Mouse (Mus musculus) forebrain, embryonic 11.5 days (tissue): Measurements from ENCODE around the gene Babam1. TPM values are rescaled to one million over a fixed set of nuclear protein-coding genes. Genes with fewer than 3 reads are reported as not detected.

Experiments
- ATAC-seq: fragments of 200-750 bp; cut with Nextera tagmentation; replicated peaks from 2 replicates; pipeline ENCODE4 v1.8.0; 2017; ENCODE audit warnings: moderate TSS enrichment; ENCODE audit not compliant: low FRiP score
- DNase-seq: peaks from one replicate; pipeline ENCODE4 v3.0.0-alpha.2; 2017; ENCODE audit warnings: low spot score
- H3K27ac ChIP-seq: fragments of 300-500 bp; sonication (generic); 2 replicates; pipeline ENCODE4 v1.5.1; 2014; ENCODE audit warnings: low read depth, low read length
- H3K27me3 ChIP-seq: fragments of 300-500 bp; sonication (generic); 2 replicates; pipeline ENCODE4 v1.6.1; 2014; ENCODE audit warnings: mild to moderate bottlenecking, low read length, mixed read lengths; ENCODE audit not compliant: control insufficient read depth, insufficient read depth
- H3K36me3 ChIP-seq: fragments of 300-500 bp; sonication (generic); 2 replicates; pipeline ENCODE4 v1.6.1; 2014; ENCODE audit warnings: mild to moderate bottlenecking, low read length, moderate library complexity, mixed read lengths; ENCODE audit not compliant: control insufficient read depth, insufficient read depth
- H3K4me1 ChIP-seq: fragments of 300-500 bp; sonication (generic); replicated peaks from 2 replicates; pipeline ENCODE4 v1.6.1; 2014; ENCODE audit warnings: low read length, mixed read lengths; ENCODE audit not compliant: control insufficient read depth, insufficient read depth
- H3K4me2 ChIP-seq: fragments of 300-500 bp; sonication (generic); 2 replicates; pipeline ENCODE4 v1.6.1; 2014; ENCODE audit warnings: low read depth, mild to moderate bottlenecking, low read length, moderate library complexity, mixed read lengths; ENCODE audit not compliant: severe bottlenecking
- H3K4me3 ChIP-seq: fragments of 300-500 bp; sonication (generic); 2 replicates; pipeline ENCODE4 v1.5.1; 2014; ENCODE audit warnings: low read depth, low read length
- H3K9ac ChIP-seq: fragments of 300-500 bp; sonication (generic); 2 replicates; pipeline ENCODE4 v1.6.1; 2014; ENCODE audit warnings: low read length
- H3K9me3 ChIP-seq: fragments of 300-500 bp; sonication (generic); 2 replicates; pipeline ENCODE4 v1.6.1; 2016; ENCODE audit warnings: low read length, mixed read lengths; ENCODE audit not compliant: control insufficient read depth
- WGBS: fragments of 180-500 bp; shearing (Covaris S2); extraction: QIAGEN DNeasy Blood & Tissue Kit; methylation state at CpG from one replicate; pipeline ENCODE4 v1.1.7; 2014; 5-methylcytosine and 5-hydroxymethylcytosine counted together
- polyA plus RNA-seq: library from polyadenylated mRNA; unstranded; fragments of >200 nt; fragmentation: Nextera tagmentation; extraction: Ambion mirVana; gene quantifications from 2 replicates; pipeline ENCODE4 v1.2.1, GENCODE M21; 2014

The Babam1 gene
- polyA plus RNA-seq, 1 experiment from 2014 or later: 106 TPM

DNA sequence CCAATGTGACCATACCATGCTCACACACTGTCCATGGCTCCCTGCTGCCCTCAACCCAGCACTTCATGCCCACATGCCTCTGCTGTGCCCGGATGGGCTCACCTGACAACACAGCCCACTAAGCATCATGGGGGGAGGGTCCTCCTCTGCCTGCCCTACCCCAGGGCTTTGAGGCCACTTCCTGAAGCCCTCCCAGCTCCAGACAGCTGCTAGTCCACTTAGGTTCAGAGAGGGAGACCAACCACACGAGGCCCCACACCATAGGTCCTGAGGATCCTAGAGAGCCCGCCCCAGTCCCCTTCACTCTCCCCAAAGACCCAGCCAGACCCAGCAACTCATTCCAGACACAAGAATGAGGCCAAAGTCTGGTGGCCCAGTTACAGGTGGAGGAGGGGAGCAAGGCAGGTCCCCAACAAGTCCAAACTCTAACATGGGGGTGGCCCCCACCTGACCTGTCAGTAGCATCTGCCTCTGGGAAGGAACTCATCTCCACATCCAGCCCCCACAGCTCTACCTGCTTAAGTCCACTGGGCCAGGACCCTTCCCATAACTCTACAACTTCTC, 17.1 kb upstream of the Babam1 start:
- H3K4me1 ChIP-seq: peaks cover 49% of the 10 kb centered on the region
- H3K4me3 ChIP-seq: peak overlapping the region; percentile 88
- no peaks in the 10 kb centered on the region; the same call in 1 of the 2 replicates for H3K36me3 ChIP-seq
- H3K9ac ChIP-seq: peak overlapping the region; percentile 91
- no peaks in the 10 kb centered on the region for H3K27me3 ChIP-seq
- peak overlapping the region; percentile 98 for H3K4me2 ChIP-seq
- WGBS: 34% methylated on average over 3 of the region's 3 CpGs
- no peak for ATAC-seq
- H3K9me3 ChIP-seq: no peaks in the 10 kb centered on the region
- no peak for DNase-seq
- no peak overlapping the region for H3K27ac ChIP-seq

DNA sequence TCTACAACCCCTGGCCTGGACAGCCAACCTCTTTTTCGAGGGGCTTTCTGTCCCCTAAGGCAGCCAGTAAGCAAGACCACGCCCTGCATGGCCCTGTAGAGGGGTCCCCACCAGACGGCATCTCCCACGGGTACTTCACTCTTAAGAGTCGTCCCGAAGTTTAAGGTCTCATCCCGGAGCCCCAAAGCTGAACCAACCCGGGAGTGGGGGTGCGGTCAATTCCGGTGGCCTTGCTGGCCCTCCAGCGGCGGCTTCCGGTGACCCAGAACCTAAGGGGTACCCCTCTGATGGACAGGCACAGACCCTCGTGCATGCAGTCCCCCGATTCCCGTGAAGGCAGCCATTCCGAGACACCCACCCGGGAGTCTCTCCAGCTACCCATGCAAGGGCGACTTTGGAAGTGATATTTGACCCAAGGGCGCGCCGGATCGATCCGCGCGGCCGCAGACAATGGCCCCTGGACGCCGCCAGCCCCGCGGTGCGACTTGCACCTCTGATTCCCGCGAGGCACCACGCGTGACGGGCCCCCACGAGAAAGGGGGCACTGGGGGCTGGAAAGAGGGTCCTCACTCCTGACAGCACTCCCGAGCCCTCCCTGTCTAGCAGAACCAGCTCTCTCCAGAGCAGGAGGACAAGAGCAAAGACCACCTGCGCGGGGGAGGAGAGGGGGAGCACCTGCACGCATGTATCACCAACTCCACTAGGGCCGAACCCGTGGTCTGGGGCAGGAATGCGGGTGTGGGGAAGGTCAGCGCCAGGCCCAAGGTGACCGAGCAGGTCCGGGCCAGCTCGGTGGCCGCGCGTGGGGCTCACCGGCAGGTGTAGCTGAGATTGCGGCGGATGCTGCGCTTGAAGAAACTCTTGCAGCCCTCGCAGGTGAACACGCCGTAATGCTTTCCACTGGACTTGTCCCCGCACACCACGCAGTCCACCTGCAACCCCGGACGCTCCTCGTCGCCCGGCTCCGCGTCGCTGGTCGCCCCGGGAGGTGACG, 16.2 kb upstream of the Babam1 start:
- 1% methylated on average over 72 of the region's 72 CpGs for WGBS
- Histone ChIP-seq H3K9me3 (no peaks in the 10 kb centered on the region), H3K9ac (peak overlapping the region; percentile 91), H3K27ac (no peak overlapping the region; the same call in 1 of the 2 replicates), H3K4me3 (peak overlapping the region; percentile 88), H3K4me2 (peak overlapping the region; percentile 98), H3K36me3 (no peaks in the 10 kb centered on the region; the same call in 1 of the 2 replicates), H3K27me3 (no peaks in the 10 kb centered on the region), H3K4me1 (peaks cover 46% of the 10 kb centered on the region)
- DNase-seq: peak; percentile 69
- ATAC-seq: no peak

DNA sequence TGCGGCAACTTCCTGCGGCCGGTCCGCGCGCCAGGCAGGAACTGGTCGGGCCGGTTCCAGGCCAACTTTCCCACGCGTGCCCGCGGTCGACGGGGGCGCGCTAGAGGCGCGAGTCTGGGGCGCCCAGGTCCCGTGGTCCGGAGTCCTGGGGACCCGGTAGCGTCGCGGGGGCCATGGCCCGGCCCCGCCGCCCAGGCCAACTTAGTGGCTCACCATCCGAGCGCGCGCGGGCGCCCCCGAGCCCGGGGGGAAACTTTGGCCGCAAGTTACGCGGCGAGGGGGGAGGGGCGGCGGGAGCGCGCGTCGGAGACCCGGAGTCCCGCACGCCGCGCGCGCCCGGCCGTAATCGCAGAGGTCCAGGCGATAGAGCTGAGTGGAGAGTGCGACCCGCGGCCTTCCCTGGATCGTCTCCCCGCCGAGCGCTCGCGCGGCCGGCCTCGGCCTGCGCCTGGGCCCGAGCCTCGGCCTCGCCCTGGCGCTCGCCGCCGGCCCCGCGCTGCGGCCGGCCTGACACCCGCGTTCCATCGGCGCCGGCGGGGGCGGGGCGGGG, 15.2 kb upstream of the Babam1 start, which contains the start of gene Nr2f6:
Nr2f6 (minus strand) TSS at position 540 of the 550 bp plus-strand sequence.
- under 1% methylated on average over 55 of the region's 89 CpGs for WGBS
- Histone ChIP-seq H3K27me3 (no peaks in the 10 kb centered on the region), H3K9ac (peak within 1 kb of the TSS; percentile 91), H3K4me3 (peak within 1 kb of the TSS; percentile 88), H3K27ac (peak within 1 kb of the TSS; percentile 91), H3K4me1 (peaks cover 36% of the 10 kb centered on the region), H3K36me3 (no peaks in the 10 kb centered on the region; the same call in 1 of the 2 replicates), H3K9me3 (no peaks in the 10 kb centered on the region), H3K4me2 (peak within 1 kb of the TSS; percentile 98)
- ATAC-seq (peak; percentile 26; the same call in 1 of the 2 replicates), DNase-seq (peak; percentile 88)

DNA sequence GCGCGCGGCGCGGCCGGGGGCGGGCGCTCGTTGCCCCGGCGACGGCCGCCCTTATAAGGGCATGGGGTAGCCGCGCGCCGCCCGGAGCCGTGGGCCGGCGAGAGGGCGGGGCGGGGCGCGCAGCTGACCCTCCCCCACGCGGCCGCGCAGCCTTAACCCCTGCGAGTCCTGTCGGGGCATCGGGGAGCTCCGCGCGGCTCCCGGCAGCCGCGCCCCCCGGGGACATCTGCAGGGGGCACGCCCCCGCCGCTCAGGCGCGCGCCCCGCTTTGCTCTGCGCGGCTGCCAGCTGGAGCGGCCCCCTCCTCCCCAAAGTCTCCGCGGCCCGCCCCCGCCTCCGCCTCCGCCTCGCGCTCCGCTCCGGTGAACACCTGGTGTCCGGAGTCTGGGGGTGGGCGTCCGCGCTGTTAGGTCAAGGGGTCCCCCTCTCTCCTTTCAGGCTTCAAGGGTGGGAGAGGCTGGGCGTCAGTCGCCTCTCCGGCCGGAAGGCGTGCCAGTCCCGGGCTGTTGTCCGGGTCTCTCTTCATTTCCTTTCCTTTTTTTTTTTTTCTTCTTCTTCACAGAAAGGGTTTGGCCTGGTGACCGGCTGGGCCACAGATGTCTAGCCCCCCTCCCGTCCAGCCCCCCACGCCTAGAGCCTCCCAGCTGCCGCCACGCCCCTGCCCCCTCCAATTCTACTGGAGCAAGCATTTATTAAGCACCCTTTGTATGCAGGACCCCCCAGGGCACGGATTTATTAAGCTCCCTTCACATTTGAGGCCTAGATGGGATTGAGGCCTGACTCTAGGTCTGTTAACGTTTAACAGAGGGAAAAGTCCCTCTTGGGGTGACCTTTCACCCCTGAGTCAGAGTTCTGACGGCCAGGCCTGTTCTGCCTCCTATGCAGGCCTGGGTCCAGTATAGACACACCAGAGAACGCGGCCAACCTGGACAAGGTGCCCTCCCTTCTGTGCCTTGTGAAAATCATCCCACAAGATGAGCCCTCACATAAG, 14.4 kb upstream of the Babam1 start:
- Histone ChIP-seq H3K36me3 (no peaks in the 10 kb centered on the region; the same call in 1 of the 2 replicates), H3K4me3 (peak overlapping the region; percentile 88), H3K4me2 (peak overlapping the region; percentile 98), H3K27me3 (no peaks in the 10 kb centered on the region), H3K9ac (peak overlapping the region; percentile 91), H3K9me3 (no peaks in the 10 kb centered on the region), H3K27ac (peak overlapping the region; percentile 91), H3K4me1 (peaks cover 33% of the 10 kb centered on the region)
- peak; percentile 87 for ATAC-seq
- 2% methylated on average over 37 of the region's 80 CpGs for WGBS
- DNase-seq: peak; percentile 92

DNA sequence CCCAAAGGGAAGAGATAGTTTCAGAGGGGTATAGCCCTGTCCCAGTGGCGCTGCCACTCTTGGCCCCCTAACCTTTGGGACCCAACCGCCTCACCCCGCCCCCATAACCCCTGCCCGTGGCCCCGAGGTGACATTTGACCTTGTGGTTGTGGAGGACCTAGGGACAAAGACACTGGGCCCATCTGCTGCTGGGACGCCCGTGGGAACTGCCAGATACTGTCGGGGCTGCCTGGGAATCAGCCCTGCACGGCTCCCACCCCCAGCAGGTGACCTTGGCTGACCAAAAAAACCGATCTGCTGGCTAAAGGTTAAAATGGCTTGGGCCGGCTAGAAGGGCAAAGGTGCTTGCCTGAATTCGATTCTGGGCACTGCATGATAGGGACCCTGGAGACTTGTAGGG, 13.3 kb upstream of the Babam1 start:
- Histone ChIP-seq H3K27ac (no peak overlapping the region), H3K4me1 (peaks cover 32% of the 10 kb centered on the region), H3K9me3 (no peaks in the 10 kb centered on the region), H3K27me3 (no peaks in the 10 kb centered on the region), H3K4me2 (no peak overlapping the region), H3K4me3 (no peak overlapping the region), H3K9ac (no peak overlapping the region), H3K36me3 (no peaks in the 10 kb centered on the region)
- no peak for ATAC-seq
- no peak for DNase-seq
- 15% methylated on average over 12 of the region's 12 CpGs for WGBS

DNA sequence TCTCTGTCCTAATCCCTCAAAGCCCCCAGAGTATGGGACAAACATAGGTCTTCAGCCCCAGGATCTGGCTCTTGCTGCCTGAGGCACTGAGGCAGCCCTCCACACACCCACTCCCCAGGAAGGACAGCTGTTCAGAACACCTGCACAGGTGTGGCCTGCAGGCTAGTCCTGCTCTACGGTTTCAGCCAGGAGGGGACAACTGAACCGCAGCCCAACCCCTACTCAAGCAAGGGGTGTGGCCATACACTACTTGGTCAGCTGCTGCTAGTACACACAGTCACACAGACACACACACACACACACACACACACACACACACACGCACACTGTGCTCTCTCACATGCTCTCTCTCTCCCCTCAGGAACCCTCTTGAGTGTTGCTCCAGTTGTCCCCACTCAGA, 12.8 kb upstream of the Babam1 start:
- no peak overlapping the region for H3K27ac ChIP-seq
- DNase-seq (no peak), ATAC-seq (no peak)
- no peak overlapping the region for H3K4me2 ChIP-seq
- H3K36me3 ChIP-seq: no peaks in the 10 kb centered on the region
- no peaks in the 10 kb centered on the region for H3K9me3 ChIP-seq
- H3K27me3 ChIP-seq: no peaks in the 10 kb centered on the region
- no peak overlapping the region for H3K9ac ChIP-seq
- no peak overlapping the region for H3K4me3 ChIP-seq
- H3K4me1 ChIP-seq: peaks cover 30% of the 10 kb centered on the region
- WGBS: 64% methylated on average over 3 of the region's 3 CpGs

DNA sequence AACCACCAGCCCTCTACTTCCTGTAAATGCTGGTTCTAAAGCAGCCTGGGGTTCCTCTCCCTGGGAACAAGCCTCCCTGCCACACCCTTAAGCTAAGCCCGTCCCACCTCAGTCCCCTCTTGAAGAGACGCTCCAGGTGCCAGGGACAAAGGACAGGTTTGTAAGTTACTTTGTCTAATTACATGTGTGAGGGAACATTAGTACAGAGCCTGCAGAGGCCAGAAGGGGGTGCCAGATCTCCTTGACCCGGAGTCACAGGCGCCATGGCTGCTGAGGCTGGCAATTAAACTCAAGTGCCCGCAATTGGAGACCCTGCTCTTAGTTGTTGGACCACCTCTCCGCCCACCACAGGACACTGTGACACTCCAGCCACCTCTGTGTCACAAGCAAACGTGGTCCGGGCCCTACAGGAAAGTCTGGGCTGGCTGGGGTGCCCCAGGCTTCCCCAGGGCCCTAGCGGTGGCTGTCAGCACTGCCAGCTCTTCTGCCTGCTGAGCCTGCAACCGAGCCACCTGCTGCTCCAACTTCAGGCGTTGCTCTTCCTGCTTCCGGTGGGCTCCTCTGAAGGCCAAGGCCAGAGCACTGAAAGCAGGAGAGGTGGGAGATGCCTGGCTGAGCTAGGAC, 11.3 kb upstream of the Babam1 start:
- ATAC-seq: no peak
- no peak overlapping the region for H3K4me3 ChIP-seq
- no peaks in the 10 kb centered on the region for H3K27me3 ChIP-seq

More for the DNA sequence above, 11.3 kb upstream of the Babam1 start:
- WGBS: 80% methylated on average over 12 of the region's 12 CpGs
- no peak overlapping the region for H3K4me2 ChIP-seq
- peaks cover 15% of the 10 kb centered on the region; the same call in 1 of the 2 replicates for H3K4me1 ChIP-seq
- H3K27ac ChIP-seq: no peak overlapping the region
- DNase-seq: no peak
- no peak overlapping the region for H3K9ac ChIP-seq
- no peaks in the 10 kb centered on the region for H3K36me3 ChIP-seq
- H3K9me3 ChIP-seq: no peaks in the 10 kb centered on the region
